In the genomic region with DNA sequence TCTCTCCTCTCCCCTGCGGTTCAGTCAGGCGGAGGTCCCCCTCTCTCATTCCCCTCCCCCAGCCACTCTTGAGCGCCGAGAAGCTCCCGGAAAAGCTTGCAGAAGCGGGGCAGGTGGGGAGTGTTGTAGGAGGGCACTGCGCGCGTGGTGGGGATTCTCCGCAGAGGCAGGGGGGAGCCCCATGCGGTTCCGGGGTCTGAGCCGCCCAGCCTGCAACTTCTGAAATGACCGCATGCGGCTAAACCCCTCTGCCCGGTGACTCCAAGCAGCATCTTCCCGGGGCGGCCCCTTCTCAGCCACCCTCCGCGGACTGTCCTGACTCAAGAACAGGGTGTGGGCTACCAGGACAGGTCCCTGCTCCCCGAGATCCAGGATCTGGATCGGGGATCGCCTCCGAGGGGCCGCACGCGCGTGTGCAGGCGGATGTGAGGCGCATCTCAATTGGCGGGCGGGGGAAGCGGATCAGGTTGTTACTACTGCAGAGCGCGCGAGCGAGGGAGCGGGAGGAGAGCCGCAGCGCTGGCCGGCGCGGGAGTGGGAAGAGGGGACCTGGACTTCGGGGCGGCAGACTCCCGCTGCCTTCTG, we compare ENCODE assay signal across 8 mouse cellular contexts.
A peak's percentile ranks its signal among the peaks of the same experiment; 100 is the strongest.
DNase-seq lines count a peak whose midpoint lies in the region; ATAC-seq and TF ChIP-seq lines count a peak whose summit lies in the region.

No protein-coding gene starts in this region.

- no peaks in the 10 kb centered on the region for H3K36me3 ChIP-seq in lung, embryonic 14.5 days (ENCODE audit: insufficient read depth)
- no peaks in the 10 kb centered on the region for H3K36me3 ChIP-seq in limb, embryonic 13.5 days

- H3K27me3 ChIP-seq in lung, embryonic 14.5 days (ENCODE audit: insufficient read depth, low read length) = peaks cover 45% of the 10 kb centered on the region
- H3K27me3 ChIP-seq in limb, embryonic 13.5 days = peaks cover 86% of the 10 kb centered on the region

- ATAC-seq in lung, embryonic 14.5 days (ENCODE audit: insufficient read depth) = peak; percentile 39; the same call in 1 of the 2 replicates
- ATAC-seq in limb, embryonic 13.5 days (ENCODE audit: low FRiP score, low read depth) = peak; percentile 38; the same call in 1 of the 2 replicates

- DNase-seq in lung, embryonic 14.5 days = peak; percentile 67
- no peak for DNase-seq in lung, adult 18-20 months
- peak; percentile 73 for DNase-seq in cerebellum, adult 9-10 months
- peak; percentile 37 to 53 for DNase-seq in frontal cortex, postnatal 36 days (ENCODE audit: low spot score in 2 of 2)
- peak; percentile 31 to 35 for DNase-seq in natural killer cell, adult 2 months (ENCODE audit: low spot score in 2 of 2)
- peak; percentile 81 for DNase-seq in thymus, postnatal 14 days
- DNase-seq in urinary bladder, adult 2 months (ENCODE audit: low spot score) = no peak

- H3K4me1 ChIP-seq in lung, embryonic 14.5 days (ENCODE audit: insufficient read depth) = no peaks in the 10 kb centered on the region; the same call in 1 of the 2 replicates
- H3K4me1 ChIP-seq in limb, embryonic 13.5 days = peaks cover 28% of the 10 kb centered on the region

- peak overlapping the region; percentile 35 for H3K9ac ChIP-seq in lung, embryonic 14.5 days
- peak overlapping the region; percentile 63 for H3K9ac ChIP-seq in limb, embryonic 13.5 days

- H3K4me2 ChIP-seq in lung, embryonic 14.5 days = peak overlapping the region; percentile 97
- H3K4me2 ChIP-seq in limb, embryonic 13.5 days (replicated peaks) = peak overlapping the region; percentile 98

- H3K27ac ChIP-seq in lung, embryonic 14.5 days (ENCODE audit: low read depth) = no peak overlapping the region
- H3K27ac ChIP-seq in limb, embryonic 13.5 days = no peak overlapping the region

- under 1% methylated on average over 46 of the region's 46 CpGs for WGBS in lung, embryonic 14.5 days
- WGBS in limb, embryonic 13.5 days = 0% methylated on average over 43 of the region's 46 CpGs

- H3K9me3 ChIP-seq in lung, embryonic 14.5 days (ENCODE audit: low read depth, low read length) = no peaks in the 10 kb centered on the region
- no peaks in the 10 kb centered on the region for H3K9me3 ChIP-seq in limb, embryonic 13.5 days

- H3K4me3 ChIP-seq in lung, embryonic 14.5 days (ENCODE audit: low read depth, low read length) = peak overlapping the region; percentile 47
- H3K4me3 ChIP-seq in limb, embryonic 13.5 days = peak overlapping the region; percentile 54

- TF ChIP-seq CTCF in lung, embryonic 14.5 days (IDR thresholded peaks at IDR 0.05; ENCODE audit: low read depth) = no peak

Comparison
In these comparisons a context has a peak if more than half of its experiments do, and no peak if none do; other contexts are left out.
1. DNase-seq: peak in lung, embryonic 14.5 days (single experiment), cerebellum, adult 9-10 months (single experiment), frontal cortex, postnatal 36 days (2 of 2), natural killer cell, adult 2 months (2 of 2) and thymus, postnatal 14 days (single experiment); none in lung, adult 18-20 months (0 of 2) and urinary bladder, adult 2 months (single experiment).